Mouse (Mus musculus): ENCODE data around the gene Smox. TPM values are rescaled to one million over a fixed set of nuclear protein-coding genes. Genes with fewer than 3 reads are reported as not detected.

Gene Smox
- 55.6 and 63.3 TPM in 2 replicates for polyA plus RNA-seq (2015; fragmentation: Nextera tagmentation; extraction: Ambion mirVana)

- peak within 1 kb of the TSS; percentile 61 for H3K4me3 ChIP-seq
- WGBS = 19% methylated on average over 7 of the region's 7 CpGs
- no peaks in the 10 kb centered on the region for H3K9me3 ChIP-seq
- peaks cover 33% of the 10 kb centered on the region for H3K4me1 ChIP-seq
- H3K4me2 ChIP-seq (replicated peaks) = peak within 1 kb of the TSS; percentile 93
- no peak for ATAC-seq (replicated peaks)
- no peaks in the 10 kb centered on the region for H3K27me3 ChIP-seq
- peak within 1 kb of the TSS; percentile 70 for H3K27ac ChIP-seq (replicated peaks)
- no peaks in the 10 kb centered on the region for H3K36me3 ChIP-seq
- peak within 1 kb of the TSS; percentile 75 for H3K9ac ChIP-seq (replicated peaks)
Observed at GRCm38 (mm10) chr2:131491196-131491595, at the start of gene Smox. Gene Smox, plus strand, starts transcription at chr2:131491496.

- no peak overlapping the region for H3K4me2 ChIP-seq (replicated peaks)
- H3K9me3 ChIP-seq = no peaks in the 10 kb centered on the region
- H3K27ac ChIP-seq (replicated peaks) = no peak overlapping the region
- H3K36me3 ChIP-seq = no peaks in the 10 kb centered on the region
- ATAC-seq (replicated peaks) = no peak
- H3K9ac ChIP-seq (replicated peaks) = no peak overlapping the region
- no peaks in the 10 kb centered on the region for H3K27me3 ChIP-seq
- no peaks in the 10 kb centered on the region for H3K4me1 ChIP-seq
- 62% methylated on average over 8 of the region's 8 CpGs for WGBS
- H3K4me3 ChIP-seq = no peak overlapping the region
Observed at GRCm38 (mm10) chr2:131443084-131443890, 48.0 kb upstream of the Smox start.

- no peak for ATAC-seq (replicated peaks)
- whole genome bisulfite sequencing = 50% methylated on average over 1 of the region's 1 CpGs
Observed at GRCm38 (mm10) chr2:131443891-131444190, 47.5 kb upstream of the Smox start.

GRCm38 (mm10) chr2:131446416-131446982 lies 44.8 kb upstream of the Smox start:
- no peak for ATAC-seq (replicated peaks)
- Histone ChIP-seq H3K4me2 (replicated peaks) (no peak overlapping the region), H3K9me3 (no peaks in the 10 kb centered on the region), H3K36me3 (no peaks in the 10 kb centered on the region), H3K27me3 (no peaks in the 10 kb centered on the region), H3K4me1 (no peaks in the 10 kb centered on the region), H3K4me3 (no peak overlapping the region), H3K9ac (replicated peaks) (no peak overlapping the region), H3K27ac (replicated peaks) (no peak overlapping the region)
- whole genome bisulfite sequencing = 63% methylated on average over 2 of the region's 2 CpGs

More at GRCm38 (mm10) chr2:131443891-131444190, 47.5 kb upstream of the Smox start:
- H3K9me3 ChIP-seq = no peaks in the 10 kb centered on the region
- no peak overlapping the region for H3K27ac ChIP-seq (replicated peaks)
- no peaks in the 10 kb centered on the region for H3K36me3 ChIP-seq
- no peak overlapping the region for H3K4me2 ChIP-seq (replicated peaks)
- no peak overlapping the region for H3K4me3 ChIP-seq
- H3K27me3 ChIP-seq = no peaks in the 10 kb centered on the region
- no peaks in the 10 kb centered on the region for H3K4me1 ChIP-seq
- no peak overlapping the region for H3K9ac ChIP-seq (replicated peaks)

GRCm38 (mm10) chr2:131447566-131448330 lies 43.5 kb upstream of the Smox start:
- Histone ChIP-seq H3K27ac (replicated peaks) (no peak overlapping the region), H3K9me3 (no peaks in the 10 kb centered on the region), H3K36me3 (no peaks in the 10 kb centered on the region), H3K9ac (replicated peaks) (no peak overlapping the region), H3K4me1 (no peaks in the 10 kb centered on the region), H3K27me3 (no peaks in the 10 kb centered on the region), H3K4me3 (no peak overlapping the region), H3K4me2 (replicated peaks) (no peak overlapping the region)
- WGBS = 84% methylated on average over 8 of the region's 8 CpGs
- no peak for ATAC-seq (replicated peaks)

DNA sequence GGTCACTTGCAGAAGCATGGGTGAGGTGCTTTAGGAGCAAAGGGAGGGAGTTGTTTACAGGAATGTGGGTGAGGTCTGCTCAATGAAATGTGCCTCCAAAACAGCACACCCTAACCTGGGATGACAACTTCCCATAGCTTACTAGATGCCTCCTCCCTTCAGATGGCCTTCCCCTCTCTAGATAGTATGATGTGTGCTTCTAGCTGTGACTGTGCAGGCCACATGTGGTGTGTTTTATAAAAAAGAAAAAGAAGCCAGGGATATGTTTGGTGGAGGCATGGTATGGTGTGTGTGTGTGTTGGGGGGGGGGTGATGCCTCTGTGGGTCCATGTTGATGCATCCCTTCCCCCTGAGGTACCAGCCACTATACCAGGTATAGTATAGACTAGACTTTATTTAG lies 42.9 kb upstream of the Smox start:
- H3K27me3 ChIP-seq = no peaks in the 10 kb centered on the region
- no peak overlapping the region for H3K9ac ChIP-seq (replicated peaks)
- H3K4me3 ChIP-seq = no peak overlapping the region
- ATAC-seq (replicated peaks) = no peak
- H3K4me1 ChIP-seq = no peaks in the 10 kb centered on the region
- no peak overlapping the region for H3K27ac ChIP-seq (replicated peaks)
- no peaks in the 10 kb centered on the region for H3K36me3 ChIP-seq
- H3K9me3 ChIP-seq = no peaks in the 10 kb centered on the region
- H3K4me2 ChIP-seq (replicated peaks) = no peak overlapping the region

- Histone ChIP-seq H3K4me2 (replicated peaks) (no peak overlapping the region), H3K27me3 (no peaks in the 10 kb centered on the region), H3K4me3 (no peak overlapping the region), H3K4me1 (no peaks in the 10 kb centered on the region), H3K36me3 (no peaks in the 10 kb centered on the region), H3K27ac (replicated peaks) (no peak overlapping the region), H3K9ac (replicated peaks) (no peak overlapping the region), H3K9me3 (no peaks in the 10 kb centered on the region)
- WGBS = 61% methylated on average over 5 of the region's 5 CpGs
- no peak for ATAC-seq (replicated peaks)
Observed at GRCm38 (mm10) chr2:131449720-131450119, 41.6 kb upstream of the Smox start.

- no peak for ATAC-seq (replicated peaks)
Observed at GRCm38 (mm10) chr2:131450491-131450890, 40.8 kb upstream of the Smox start.

DNA sequence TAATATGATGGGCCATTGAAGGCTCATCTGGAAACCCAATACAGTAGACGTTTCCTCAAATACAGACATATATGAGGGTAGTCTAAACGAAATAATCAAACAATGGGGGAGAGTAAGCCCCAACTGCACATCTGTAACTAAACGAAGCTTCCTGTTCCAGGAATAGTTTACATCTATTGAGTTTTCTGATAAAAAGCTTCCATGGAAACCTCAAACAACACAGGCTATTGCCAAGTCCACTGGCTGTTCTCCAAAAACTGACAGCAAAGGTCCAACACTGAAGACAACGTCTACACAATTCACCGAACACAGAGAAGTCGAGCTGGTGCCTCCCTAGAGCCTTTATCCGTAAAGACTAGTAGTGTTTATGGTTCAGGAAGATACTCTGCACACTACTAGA lies 33.6 kb upstream of the Smox start:
- Histone ChIP-seq H3K4me3 (no peak overlapping the region), H3K9me3 (no peaks in the 10 kb centered on the region), H3K4me2 (replicated peaks) (no peak overlapping the region), H3K36me3 (no peaks in the 10 kb centered on the region), H3K9ac (replicated peaks) (no peak overlapping the region), H3K27me3 (no peaks in the 10 kb centered on the region), H3K4me1 (no peaks in the 10 kb centered on the region), H3K27ac (replicated peaks) (no peak overlapping the region)
- 67% methylated on average over 7 of the region's 7 CpGs for WGBS
- no peak for ATAC-seq (replicated peaks)

More at GRCm38 (mm10) chr2:131450491-131450890, 40.8 kb upstream of the Smox start:
- Histone ChIP-seq H3K4me3 (no peak overlapping the region), H3K36me3 (no peaks in the 10 kb centered on the region), H3K4me1 (no peaks in the 10 kb centered on the region), H3K27ac (replicated peaks) (no peak overlapping the region), H3K27me3 (no peaks in the 10 kb centered on the region), H3K9ac (replicated peaks) (no peak overlapping the region), H3K9me3 (no peaks in the 10 kb centered on the region), H3K4me2 (replicated peaks) (no peak overlapping the region)
- WGBS = 89% methylated on average over 5 of the region's 5 CpGs

DNA sequence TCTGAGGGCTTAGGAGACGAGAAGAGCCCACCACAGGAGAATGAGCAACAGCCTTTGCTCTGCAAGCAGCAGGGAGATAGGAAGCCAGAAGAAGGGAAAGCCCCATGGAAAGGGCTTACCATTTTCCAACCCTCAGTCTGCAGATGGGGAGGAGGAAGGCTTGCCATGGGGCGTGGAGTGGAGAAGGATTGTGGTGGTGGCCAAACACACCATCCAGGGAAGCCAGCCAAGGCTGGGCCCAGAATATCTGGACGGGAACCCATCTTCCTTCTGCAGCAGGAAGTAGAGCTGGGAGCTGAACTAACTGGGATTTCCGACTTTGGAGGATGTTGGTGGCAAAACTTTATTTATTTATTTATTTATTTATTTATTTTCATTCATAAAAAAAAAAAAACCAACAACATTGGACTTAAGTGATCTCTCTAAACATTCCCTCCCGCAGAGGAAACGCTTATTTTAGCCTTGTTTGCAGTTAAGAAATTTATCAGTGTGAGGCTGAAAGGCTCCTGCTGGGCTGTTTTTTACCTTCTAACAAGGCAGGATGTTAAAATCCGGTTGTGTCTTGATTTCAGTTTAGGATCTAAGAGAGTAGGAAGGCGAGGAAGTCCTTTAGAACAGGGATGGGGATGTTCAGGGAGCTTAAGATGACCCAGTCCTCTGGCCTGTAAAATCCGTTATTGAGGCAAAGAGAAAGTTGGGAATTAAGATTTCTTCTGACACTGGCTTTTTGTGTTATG lies 30.2 kb upstream of the Smox start:
- Histone ChIP-seq H3K4me2 (replicated peaks) (no peak overlapping the region), H3K27ac (replicated peaks) (no peak overlapping the region), H3K4me1 (no peaks in the 10 kb centered on the region), H3K9me3 (no peaks in the 10 kb centered on the region), H3K9ac (replicated peaks) (no peak overlapping the region), H3K4me3 (no peak overlapping the region), H3K36me3 (no peaks in the 10 kb centered on the region), H3K27me3 (no peaks in the 10 kb centered on the region)
- WGBS = 73% methylated on average over 9 of the region's 9 CpGs
- ATAC-seq (replicated peaks) = no peak

DNA sequence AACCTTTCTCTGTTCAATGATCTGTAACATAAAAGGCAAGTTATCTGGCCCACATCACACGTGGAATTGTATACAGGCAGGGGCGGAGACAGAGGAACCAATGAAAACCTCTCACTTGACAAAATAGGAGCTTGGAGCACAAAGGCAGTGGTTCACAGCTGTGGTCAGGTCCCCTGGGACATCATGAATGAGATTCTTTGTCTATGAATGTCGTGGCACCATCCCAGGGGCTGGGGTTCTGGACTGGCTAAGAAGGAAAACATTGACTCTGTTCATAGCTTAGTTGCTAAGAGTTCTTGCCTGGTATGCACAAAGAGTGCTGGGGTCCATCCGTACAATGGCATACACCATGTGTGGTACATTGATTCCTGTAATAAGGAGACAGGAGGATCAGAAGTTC lies 28.3 kb upstream of the Smox start:
- no peak overlapping the region for H3K4me3 ChIP-seq
- no peaks in the 10 kb centered on the region for H3K36me3 ChIP-seq
- WGBS = 60% methylated on average over 4 of the region's 4 CpGs
- no peak overlapping the region for H3K27ac ChIP-seq (replicated peaks)
- H3K4me1 ChIP-seq = no peaks in the 10 kb centered on the region
- no peaks in the 10 kb centered on the region for H3K27me3 ChIP-seq
- H3K4me2 ChIP-seq (replicated peaks) = no peak overlapping the region
- H3K9ac ChIP-seq (replicated peaks) = no peak overlapping the region
- no peaks in the 10 kb centered on the region for H3K9me3 ChIP-seq
- no peak for ATAC-seq (replicated peaks)

DNA sequence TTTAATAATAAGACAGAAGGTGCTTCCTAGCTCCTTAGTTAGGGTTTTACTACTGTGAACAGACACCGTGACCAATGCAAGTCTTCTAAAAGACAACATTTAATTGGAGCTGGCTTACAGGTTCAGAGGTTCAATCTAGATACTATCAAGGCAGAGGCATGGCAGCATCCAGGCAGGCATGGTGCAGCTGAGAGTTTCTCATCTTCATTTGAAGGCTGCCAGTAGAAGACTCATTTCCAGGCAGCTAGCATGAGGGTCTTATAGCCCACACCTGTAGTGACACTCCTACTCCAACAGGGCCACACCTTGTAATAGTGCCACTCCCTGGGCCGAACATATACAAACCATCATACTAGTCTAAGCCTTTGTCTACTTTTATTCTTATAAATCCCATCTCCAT lies 27.1 kb upstream of the Smox start:
- 89% methylated on average over 2 of the region's 2 CpGs for WGBS
- Histone ChIP-seq H3K4me2 (replicated peaks) (no peak overlapping the region), H3K9me3 (no peaks in the 10 kb centered on the region), H3K9ac (replicated peaks) (no peak overlapping the region), H3K27ac (replicated peaks) (no peak overlapping the region), H3K4me1 (no peaks in the 10 kb centered on the region), H3K36me3 (no peaks in the 10 kb centered on the region), H3K27me3 (no peaks in the 10 kb centered on the region), H3K4me3 (no peak overlapping the region)
- ATAC-seq (replicated peaks) = no peak

Measured in forebrain, embryonic 15.5 days (tissue).